10 mouse cellular contexts compared by ENCODE assay signal in the genomic region with DNA sequence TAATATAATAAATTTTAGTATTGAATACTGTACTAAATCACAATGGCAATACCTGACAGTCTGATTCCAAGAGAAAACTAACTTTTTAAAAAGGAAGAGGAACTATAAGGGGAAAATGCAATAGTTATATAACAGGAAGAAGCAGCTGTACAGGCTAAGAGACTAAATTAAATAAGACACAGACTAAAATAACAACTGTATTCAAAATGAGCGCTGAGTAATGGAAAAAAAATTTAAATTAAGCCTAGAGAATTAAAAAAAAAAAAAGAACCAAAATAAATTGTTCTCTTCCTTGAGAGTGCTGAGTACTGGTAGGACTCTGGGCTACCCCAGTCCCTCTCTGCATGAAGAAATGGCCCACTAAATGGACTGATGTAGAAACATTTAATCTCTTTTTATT.
"Had no signal": no experiment of that assay in that cellular context is flagged by ENCODE, and none has a peak within 500 bp of the region (broad histone marks: within the 10 kb centered on the region; RNA-seq: fewer than 3 reads in every experiment).

No protein-coding gene starts in this region.

- H3K4me3 ChIP-seq: limb, embryonic 12.5 days; liver, embryonic 13.5 days; lung, embryonic 15.5 days; midbrain, embryonic 12.5 days had no signal

- DNase-seq: liver; liver, embryonic 13.5 days; liver, postnatal 0 days; lung, postnatal 14 days; right cerebral cortex, postnatal 14 days; thymus, postnatal 36 days had no signal

- ATAC-seq: liver, postnatal 0 days; midbrain, embryonic 16.5 days had no signal

- H3K4me2 ChIP-seq: limb, embryonic 12.5 days; liver, embryonic 13.5 days; lung, embryonic 15.5 days; midbrain, embryonic 12.5 days had no signal

- H3K9ac ChIP-seq: limb, embryonic 12.5 days; liver, embryonic 13.5 days; liver, postnatal 0 days; lung, embryonic 15.5 days; midbrain, embryonic 12.5 days had no signal

- H3K9me3 ChIP-seq: limb, embryonic 12.5 days; liver, embryonic 13.5 days; lung, embryonic 15.5 days; midbrain, embryonic 12.5 days had no signal

- H3K27ac ChIP-seq: limb, embryonic 12.5 days; liver, embryonic 13.5 days; lung, embryonic 15.5 days; midbrain, embryonic 12.5 days had no signal

- H3K27me3 ChIP-seq: limb, embryonic 12.5 days; liver, embryonic 13.5 days; lung, embryonic 15.5 days; midbrain, embryonic 12.5 days had no signal
